Mouse (Mus musculus) lung, embryonic 14.5 days (tissue): ENCODE data around the gene Cchcr1. TPM values are rescaled to one million over a fixed set of nuclear protein-coding genes. Genes with fewer than 3 reads are reported as not detected.

Experiments
- ATAC-seq: fragments of 200-750 bp; cut with Nextera tagmentation; 2 replicates; pipeline ENCODE4 v1.8.0; 2017; ENCODE audit warnings: mild to moderate bottlenecking, moderate TSS enrichment, moderate library complexity; ENCODE audit not compliant: insufficient read depth
- DNase-seq: peaks from one replicate; pipeline ENCODE4 v3.0.0-alpha.2; 2015
- H3K27ac ChIP-seq: fragments of 300-500 bp; sonication (generic); 2 replicates; pipeline ENCODE4 v1.5.1; 2014; ENCODE audit warnings: low read depth, mild to moderate bottlenecking, moderate library complexity
- H3K27me3 ChIP-seq: fragments of 300-500 bp; sonication (generic); 2 replicates; pipeline ENCODE4 v1.6.1; 2014; ENCODE audit warnings: low read length, control low read depth; ENCODE audit not compliant: insufficient read depth
- H3K36me3 ChIP-seq: fragments of 300-500 bp; sonication (generic); 2 replicates; pipeline ENCODE4 v1.6.1; 2014; ENCODE audit warnings: control low read depth; ENCODE audit not compliant: insufficient read depth
- H3K4me1 ChIP-seq: fragments of 300-500 bp; sonication (generic); 2 replicates; pipeline ENCODE4 v1.6.1; 2014; ENCODE audit warnings: antibody characterized with exemption, control low read depth; ENCODE audit not compliant: insufficient read depth
- H3K4me2 ChIP-seq: fragments of 300-500 bp; sonication (generic); 2 replicates; pipeline ENCODE4 v1.6.1; 2014; ENCODE audit warnings: mild to moderate bottlenecking
- H3K4me3 ChIP-seq: fragments of 300-500 bp; sonication (generic); 2 replicates; pipeline ENCODE4 v1.5.1; 2014; ENCODE audit warnings: low read depth, low read length
- H3K9ac ChIP-seq: fragments of 300-500 bp; sonication (generic); 2 replicates; pipeline ENCODE4 v1.6.1; 2014
- H3K9me3 ChIP-seq: fragments of 300-500 bp; sonication (generic); 2 replicates; pipeline ENCODE4 v1.6.1; 2016; ENCODE audit warnings: low read depth, low read length, control low read depth
- CTCF ChIP-seq: IDR thresholded peaks from 2 replicates; pipeline ENCODE4 v1.5.1; 2016; ENCODE audit warnings: antibody characterized with exemption, low read depth
- WGBS: fragments of 180-500 bp; shearing (Covaris S2); extraction: QIAGEN DNeasy Blood & Tissue Kit; methylation state at CpG from one replicate; pipeline ENCODE4 v1.1.7; 2014; 5-methylcytosine and 5-hydroxymethylcytosine counted together
- polyA plus RNA-seq: library from polyadenylated mRNA; unstranded; fragments of >200 nt; fragmentation: Nextera tagmentation; extraction: Ambion mirVana; gene quantifications from 2 replicates; pipeline ENCODE4 v1.2.1, GENCODE M21; 2014

Cchcr1 gene
- polyA plus RNA-seq, 1 experiment from 2014 or later, result 20.3 TPM

DNA sequence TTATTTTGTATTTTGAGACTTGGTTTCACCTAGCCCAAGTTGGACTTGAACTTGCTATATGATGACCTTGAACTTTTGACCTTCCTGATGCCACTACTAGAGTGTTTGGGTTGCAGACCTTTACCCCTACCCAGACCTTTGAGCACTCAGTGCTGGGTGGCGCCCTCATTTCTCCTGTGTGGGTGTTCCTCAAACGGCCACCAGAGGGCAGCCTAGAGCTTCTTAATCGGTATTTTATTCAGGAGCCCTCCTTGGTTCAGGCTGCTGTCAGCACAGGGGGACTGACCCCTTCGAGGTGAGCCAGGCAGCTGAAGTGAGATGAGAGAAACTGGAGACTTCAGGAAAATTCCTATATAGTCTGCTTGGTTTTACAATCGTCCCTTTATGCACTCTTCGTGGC, 27.8 kb downstream of the Cchcr1 start:
- Histone ChIP-seq H3K4me1 (no peaks in the 10 kb centered on the region), H3K27ac (no peak overlapping the region), H3K36me3 (no peaks in the 10 kb centered on the region), H3K9ac (no peak overlapping the region), H3K27me3 (no peaks in the 10 kb centered on the region), H3K4me3 (no peak overlapping the region), H3K4me2 (no peak overlapping the region), H3K9me3 (no peaks in the 10 kb centered on the region)
- peak; percentile 77 for DNase-seq
- TF ChIP-seq CTCF, result peak; percentile 80
- 34% methylated on average over 6 of the region's 6 CpGs for WGBS
- ATAC-seq, result no peak

DNA sequence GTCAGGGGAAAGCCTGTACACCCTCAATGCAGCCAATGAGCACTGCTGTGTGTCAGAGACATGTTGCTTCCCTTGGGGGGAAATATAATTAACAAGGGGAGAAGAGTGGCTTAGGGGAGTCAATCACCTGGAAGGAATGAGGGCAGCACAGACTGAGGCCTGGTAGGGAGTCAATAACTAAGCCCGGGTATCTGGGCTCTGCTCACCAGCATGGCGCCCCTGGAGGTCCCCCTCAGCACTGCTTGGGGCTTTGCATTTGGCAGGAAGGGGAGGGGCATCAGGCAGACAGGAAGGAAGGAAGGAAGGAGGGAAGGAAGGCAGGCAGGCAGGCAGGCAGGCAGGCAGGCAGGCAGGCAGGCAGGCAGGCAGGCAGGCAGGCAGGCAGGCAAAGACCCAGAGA, 30.6 kb downstream of the Cchcr1 start:
- H3K4me2 ChIP-seq, result no peak overlapping the region
- TF ChIP-seq CTCF, result no peak
- 65% methylated on average over 2 of the region's 2 CpGs for WGBS

DNA sequence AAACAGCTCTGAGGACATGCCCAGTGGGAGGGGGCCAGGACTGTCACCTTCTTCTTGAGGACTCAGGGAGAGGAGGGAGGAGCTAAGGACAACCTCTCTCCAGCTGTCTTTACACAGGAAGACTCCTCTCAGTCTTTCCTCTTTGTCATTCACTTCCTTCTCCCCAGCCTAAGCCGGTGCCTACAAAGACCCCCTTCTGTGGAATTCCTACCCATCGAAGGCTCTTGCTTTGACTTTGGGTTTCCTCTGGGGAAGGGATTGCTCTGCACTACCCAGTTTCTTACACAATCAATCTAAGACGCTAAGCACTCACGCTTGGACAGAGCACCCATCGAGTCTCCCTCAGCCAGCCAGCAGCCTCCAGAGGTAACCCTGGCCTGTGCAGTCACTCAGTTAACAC, 31.7 kb downstream of the Cchcr1 start:
- 19% methylated on average over 5 of the region's 5 CpGs for WGBS
- Histone ChIP-seq H3K36me3 (no peaks in the 10 kb centered on the region), H3K4me2 (no peak overlapping the region), H3K9me3 (no peaks in the 10 kb centered on the region), H3K27ac (0 out of 2 replicates have a peak overlapping the region, but pooled peaks have one; percentile 61), H3K9ac (no peak overlapping the region), H3K27me3 (no peaks in the 10 kb centered on the region), H3K4me3 (no peak overlapping the region), H3K4me1 (no peaks in the 10 kb centered on the region)
- ATAC-seq (no peak), DNase-seq (no peak)
- no peak for TF ChIP-seq CTCF

More for the DNA sequence above, 30.6 kb downstream of the Cchcr1 start:
- Histone ChIP-seq H3K4me3 (no peak overlapping the region), H3K4me1 (no peaks in the 10 kb centered on the region), H3K27ac (no peak overlapping the region), H3K9me3 (no peaks in the 10 kb centered on the region), H3K27me3 (no peaks in the 10 kb centered on the region), H3K36me3 (no peaks in the 10 kb centered on the region), H3K9ac (no peak overlapping the region)
- no peak for DNase-seq
- no peak for ATAC-seq

DNA sequence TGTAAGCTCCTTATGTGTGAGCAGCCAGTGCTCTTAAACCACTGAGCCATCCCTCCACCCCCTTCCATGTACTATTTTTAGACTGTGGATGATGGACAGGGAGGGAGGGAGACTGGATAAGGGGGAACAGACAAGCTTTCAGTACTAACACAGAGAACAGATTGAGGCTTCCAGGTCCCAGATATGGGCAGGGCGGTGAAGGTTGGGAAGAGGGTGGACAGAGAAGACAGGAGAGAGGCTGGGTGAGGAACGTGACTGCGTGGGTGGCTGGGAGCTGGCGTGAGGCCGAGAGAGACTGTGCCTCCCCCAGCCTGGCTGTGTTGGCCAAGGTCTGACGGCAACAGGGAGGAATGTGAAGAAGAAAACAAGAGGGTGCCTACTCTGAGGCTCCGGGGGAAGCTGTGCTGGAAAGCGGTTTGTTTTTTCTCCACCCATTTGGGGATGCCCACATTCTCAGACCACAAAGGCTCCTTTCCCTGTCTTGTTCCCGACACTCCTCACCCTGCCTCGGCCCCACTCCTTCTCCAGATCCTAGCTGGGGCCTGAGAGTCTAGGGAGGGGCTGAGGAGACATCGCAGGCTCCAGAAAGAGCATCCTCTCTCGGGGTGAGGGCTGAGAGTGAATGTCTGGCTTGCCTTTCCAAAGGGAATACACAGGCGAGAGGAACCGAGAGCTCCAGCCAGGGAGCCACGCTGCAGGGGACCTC, 32.7 kb downstream of the Cchcr1 start:
- TF ChIP-seq CTCF, result no peak
- no peaks in the 10 kb centered on the region for H3K9me3 ChIP-seq
- H3K9ac ChIP-seq, result peak overlapping the region; percentile 3
- H3K27me3 ChIP-seq, result no peaks in the 10 kb centered on the region
- no peak overlapping the region for H3K4me3 ChIP-seq
- H3K27ac ChIP-seq, result peak overlapping the region; percentile 91
- H3K36me3 ChIP-seq, result no peaks in the 10 kb centered on the region
- ATAC-seq (peak; percentile 84), DNase-seq (peak; percentile 77)
- 25% methylated on average over 15 of the region's 15 CpGs for WGBS
- no peaks in the 10 kb centered on the region for H3K4me1 ChIP-seq
- H3K4me2 ChIP-seq, result peak overlapping the region; percentile 21

DNA sequence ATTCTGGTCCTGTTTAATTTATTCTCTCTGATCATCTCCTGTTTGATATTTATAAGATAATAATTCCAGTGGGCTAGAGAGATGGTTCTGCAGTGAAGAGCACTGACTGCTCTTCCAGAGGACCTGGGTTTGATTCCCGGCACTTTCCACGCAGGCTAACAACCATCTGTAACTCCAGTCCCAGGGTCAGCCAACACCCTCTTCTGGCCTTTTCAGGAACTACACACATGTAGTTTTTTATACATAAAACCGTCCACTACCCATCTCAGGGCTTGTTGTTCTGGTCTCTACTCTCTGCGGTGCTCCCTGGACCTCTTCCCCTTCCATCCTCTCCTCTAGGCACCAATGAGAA, 33.2 kb downstream of the Cchcr1 start:
- H3K27me3 ChIP-seq, result no peaks in the 10 kb centered on the region
- no peak overlapping the region for H3K9ac ChIP-seq
- ATAC-seq (no peak), DNase-seq (no peak)
- no peaks in the 10 kb centered on the region for H3K9me3 ChIP-seq
- H3K4me1 ChIP-seq, result no peaks in the 10 kb centered on the region
- H3K4me3 ChIP-seq, result no peak overlapping the region
- 88% methylated on average over 4 of the region's 4 CpGs for WGBS
- TF ChIP-seq CTCF, result peak; percentile 25; the same call in 1 of the 2 replicates
- no peaks in the 10 kb centered on the region for H3K36me3 ChIP-seq
- peak overlapping the region; percentile 21 for H3K4me2 ChIP-seq
- H3K27ac ChIP-seq, result peak overlapping the region; percentile 91

DNA sequence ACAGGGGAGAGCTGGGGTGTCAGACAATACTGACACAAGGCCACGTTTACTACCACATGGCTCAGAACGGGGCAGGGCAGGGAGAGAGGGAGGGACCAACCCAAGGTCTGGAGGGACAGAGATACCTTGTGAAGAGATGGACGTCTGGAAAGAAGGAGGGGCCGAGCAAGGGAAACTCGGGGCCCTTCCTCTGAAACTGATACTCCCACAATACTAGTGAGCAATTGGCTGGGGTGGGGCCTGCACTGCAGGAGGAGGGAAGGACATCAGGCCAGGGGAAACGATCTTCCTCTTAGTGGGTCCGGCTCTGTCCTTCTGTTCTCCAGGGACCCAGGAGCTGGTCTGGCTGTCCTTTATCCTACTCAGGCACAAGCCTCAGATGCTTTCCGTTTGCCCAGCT, 34.0 kb downstream of the Cchcr1 start:
- TF ChIP-seq CTCF, result no peak
- Histone ChIP-seq H3K27me3 (no peaks in the 10 kb centered on the region), H3K9ac (no peak overlapping the region), H3K27ac (no peak overlapping the region), H3K36me3 (no peaks in the 10 kb centered on the region), H3K4me1 (no peaks in the 10 kb centered on the region), H3K4me2 (no peak overlapping the region), H3K4me3 (no peak overlapping the region), H3K9me3 (no peaks in the 10 kb centered on the region)
- no peak for DNase-seq
- 50% methylated on average over 8 of the region's 8 CpGs for WGBS
- no peak for ATAC-seq

DNA sequence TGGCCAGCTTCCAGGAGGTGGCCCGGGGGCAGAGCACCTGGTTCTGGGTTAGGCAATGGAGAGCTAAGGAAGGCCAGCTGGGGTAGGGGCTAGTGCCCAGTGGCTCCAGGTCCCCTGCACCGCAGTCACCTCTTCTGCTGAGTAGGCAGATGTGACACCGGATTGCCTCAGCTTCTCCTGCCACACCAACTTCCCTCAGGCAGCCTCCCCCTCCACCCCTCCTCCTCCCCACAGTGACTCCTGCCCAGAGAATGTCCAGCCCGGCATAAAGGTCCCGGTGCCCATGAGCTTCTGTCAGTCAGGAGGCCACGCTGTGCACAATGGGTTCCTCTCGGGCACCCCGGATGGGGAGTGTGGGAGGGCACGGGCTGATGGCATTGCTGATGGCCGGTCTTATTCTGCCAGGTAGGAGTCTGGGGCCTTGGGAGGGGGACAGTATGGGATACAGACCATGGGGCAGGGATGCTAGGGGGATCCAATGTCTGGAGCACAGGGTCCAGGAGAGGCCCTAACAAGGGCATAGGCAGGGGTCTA, 35.0 kb downstream of the Cchcr1 start, which contains the start of gene Cdsn:
TSS of gene Cdsn (plus strand) at position 248 of the 534 bp plus-strand sequence.
- no peak within 1 kb of the TSS for H3K27ac ChIP-seq
- H3K9me3 ChIP-seq, result no peaks in the 10 kb centered on the region
- no peaks in the 10 kb centered on the region for H3K36me3 ChIP-seq
- WGBS, result 73% methylated on average over 10 of the region's 10 CpGs
- DNase-seq, result no peak
- TF ChIP-seq CTCF, result no peak
- H3K27me3 ChIP-seq, result no peaks in the 10 kb centered on the region
- H3K4me3 ChIP-seq, result no peak within 1 kb of the TSS
- no peaks in the 10 kb centered on the region for H3K4me1 ChIP-seq
- H3K4me2 ChIP-seq, result no peak within 1 kb of the TSS
- no peak within 1 kb of the TSS for H3K9ac ChIP-seq
- ATAC-seq, result no peak
